Mouse (Mus musculus): Measurements from ENCODE around the gene Reps1. TPM values are rescaled to one million over a fixed set of nuclear protein-coding genes. Genes with fewer than 3 reads are reported as not detected.

Gene Reps1
- polyA plus RNA-seq (2014; fragmentation: Illumina TruSeq; extraction: RNeasy Lipid Tissue Mini Kit (QIAGEN cat#74804); ENCODE audit: low read depth, low replicate concordance), result 47.1 TPM

GRCm38 (mm10) chr10:18055696-18056390, at the start of gene Reps1:
Reps1 (plus strand) TSS chr10:18055861.

GRCm38 (mm10) chr10:18022741-18023347, 32.8 kb upstream of the Reps1 start, which contains the start of gene Abracl:
Abracl (minus strand) TSS chr10:18023288.

Other genes starting within 250 kb of the Reps1 start
- 18.3 TPM for gene Heca, start 107.8 kb upstream of the Reps1 start, polyA plus RNA-seq (2014; fragmentation: Illumina TruSeq; extraction: RNeasy Lipid Tissue Mini Kit (QIAGEN cat#74804); ENCODE audit: low read depth, low replicate concordance)
- 166 TPM for gene Abracl, start 32.6 kb upstream of the Reps1 start, polyA plus RNA-seq (2014; fragmentation: Illumina TruSeq; extraction: RNeasy Lipid Tissue Mini Kit (QIAGEN cat#74804); ENCODE audit: low read depth, low replicate concordance)
- gene Ect2l, start 155.0 kb downstream of the Reps1 start, polyA plus RNA-seq (2014; fragmentation: Illumina TruSeq; extraction: RNeasy Lipid Tissue Mini Kit (QIAGEN cat#74804); ENCODE audit: low read depth, low replicate concordance), result 0.94 TPM
- gene Ccdc28a, start 179.1 kb downstream of the Reps1 start, polyA plus RNA-seq (2014; fragmentation: Illumina TruSeq; extraction: RNeasy Lipid Tissue Mini Kit (QIAGEN cat#74804); ENCODE audit: low read depth, low replicate concordance), result 14.4 TPM